Mouse (Mus musculus): Measurements from ENCODE around the gene Stx2.
"Not testable (repeated sequence)": the region's sequence is repeated elsewhere in the genome, so short reads cannot be mapped to it uniquely, and the experiment has no call there.

Stx2 gene

GRCm38 (mm10) chr5:129015020-129015419 is 6.6 kb upstream of the Stx2 start:
- in situ Hi-C loops (cut with MseI, MboI) = loop anchor here in 1 of 2 experiments (25.0 kb wide), 1 partner anchor 1403 kb away; no protein-coding TSS in a partner anchor

- in situ Hi-C loops (cut with MseI, MboI) = loop anchor here in 1 of 2 experiments (25.0 kb wide), 1 partner anchor 1399 kb away; no protein-coding TSS in a partner anchor
Observed at GRCm38 (mm10) chr5:129010937-129011336, 2.6 kb upstream of the Stx2 start.

GRCm38 (mm10) chr5:129009577-129009976 is 1.2 kb upstream of the Stx2 start:
- in situ Hi-C loops (cut with MseI, MboI) = loop anchor here in 1 of 2 experiments (25.0 kb wide), 1 partner anchor 1397 kb away; no protein-coding TSS in a partner anchor

GRCm38 (mm10) chr5:129008008-129008407 is 366 bp downstream of the Stx2 start:
- in situ Hi-C loops (cut with MseI, MboI) = loop anchor here in 1 of 2 experiments (25.0 kb wide), 1 partner anchor 1396 kb away; no protein-coding TSS in a partner anchor

- in situ Hi-C loops (cut with MseI, MboI) = loop anchor here in 1 of 2 experiments (25.0 kb wide), 1 partner anchor 1395 kb away; no protein-coding TSS in a partner anchor
Observed at GRCm38 (mm10) chr5:129007105-129007957, 1.0 kb downstream of the Stx2 start.

GRCm38 (mm10) chr5:129006031-129006788 is 2.2 kb downstream of the Stx2 start:
- in situ Hi-C loops (cut with MseI, MboI) = loop anchor here in 1 of 2 experiments (25.0 kb wide), 1 partner anchor 1394 kb away; no protein-coding TSS in a partner anchor

GRCm38 (mm10) chr5:129005416-129005815 is 3.0 kb downstream of the Stx2 start:
- in situ Hi-C loops (cut with MseI, MboI) = loop anchor here in 1 of 2 experiments (25.0 kb wide), 1 partner anchor 1393 kb away; no protein-coding TSS in a partner anchor

- in situ Hi-C loops (cut with MseI, MboI) = loop anchor here in 1 of 2 experiments (25.0 kb wide), 1 partner anchor 1390 kb away; no protein-coding TSS in a partner anchor
Observed at GRCm38 (mm10) chr5:129002571-129003011, 5.8 kb downstream of the Stx2 start.

GRCm38 (mm10) chr5:129000706-129001468 is 7.5 kb downstream of the Stx2 start:
- in situ Hi-C loops (cut with MseI, MboI) = loop anchor here in 1 of 2 experiments (25.0 kb wide), 1 partner anchor 1389 kb away; no protein-coding TSS in a partner anchor

- in situ Hi-C loops (cut with MseI, MboI) = no loop called here
Observed at GRCm38 (mm10) chr5:128987141-128987954, 21.0 kb downstream of the Stx2 start.

- in situ Hi-C loops (cut with MseI, MboI) = no loop called here
Observed at GRCm38 (mm10) chr5:128985946-128986345, 22.4 kb downstream of the Stx2 start.

- in situ Hi-C loops (cut with MseI, MboI) = no loop called here
Observed at GRCm38 (mm10) chr5:128984536-128984935, 23.8 kb downstream of the Stx2 start.

- in situ Hi-C loops (cut with MseI, MboI) = no loop called here
Observed at GRCm38 (mm10) chr5:128981607-128982006, 26.8 kb downstream of the Stx2 start.

- in situ Hi-C loops (cut with MseI, MboI) = no loop called here
Observed at GRCm38 (mm10) chr5:128980857-128981256, 27.5 kb downstream of the Stx2 start.

GRCm38 (mm10) chr5:128978957-128979356 is 29.4 kb downstream of the Stx2 start:
- in situ Hi-C loops (cut with MseI, MboI) = no loop called here

- in situ Hi-C loops (cut with MseI, MboI) = not testable (repeated sequence)
Observed at GRCm38 (mm10) chr5:128977466-128977865, 30.9 kb downstream of the Stx2 start.

GRCm38 (mm10) chr5:128976266-128976665 is 32.1 kb downstream of the Stx2 start:
- in situ Hi-C loops (cut with MseI, MboI) = no loop called here

GRCm38 (mm10) chr5:128971298-128971697 is 37.1 kb downstream of the Stx2 start:
- in situ Hi-C loops (cut with MseI, MboI) = no loop called here

GRCm38 (mm10) chr5:128970878-128971277 is 37.5 kb downstream of the Stx2 start:
- in situ Hi-C loops (cut with MseI, MboI) = no loop called here

GRCm38 (mm10) chr5:128964353-128964752 is 44.0 kb downstream of the Stx2 start:
- in situ Hi-C loops (cut with MseI, MboI) = no loop called here
